Mouse (Mus musculus) lung, embryonic 16.5 days (tissue): ENCODE measurements around the gene Nmu. TPM values are rescaled to one million over a fixed set of nuclear protein-coding genes. Genes with fewer than 3 reads are reported as not detected.

Experiments
- ATAC-seq: fragments of 200-750 bp; cut with Nextera tagmentation; 2 replicates; pipeline ENCODE4 v1.8.0; 2017; ENCODE audit warnings: low read depth, mild to moderate bottlenecking, moderate library complexity
- H3K27ac ChIP-seq: fragments of 300-500 bp; sonication (generic); 2 replicates; pipeline ENCODE4 v1.5.1; 2014; ENCODE audit warnings: mild to moderate bottlenecking, control low read depth, low read length
- H3K27me3 ChIP-seq: fragments of 300-500 bp; sonication (generic); 2 replicates; pipeline ENCODE4 v1.6.1; 2014; ENCODE audit warnings: low read depth, low read length, mixed read lengths; ENCODE audit not compliant: control insufficient read depth, insufficient read depth
- H3K36me3 ChIP-seq: fragments of 300-500 bp; sonication (generic); 2 replicates; pipeline ENCODE4 v1.6.1; 2014; ENCODE audit warnings: low read length; ENCODE audit not compliant: control insufficient read depth, insufficient read depth
- H3K4me1 ChIP-seq: fragments of 300-500 bp; sonication (generic); replicated peaks from 2 replicates; pipeline ENCODE4 v1.6.1; 2014; ENCODE audit warnings: low read length, mixed read lengths; ENCODE audit not compliant: control insufficient read depth, insufficient read depth
- H3K4me2 ChIP-seq: fragments of 300-500 bp; sonication (generic); 2 replicates; pipeline ENCODE4 v1.6.1; 2014; ENCODE audit warnings: low read depth, low read length, control low read depth
- H3K4me3 ChIP-seq: fragments of 300-500 bp; sonication (generic); 2 replicates; pipeline ENCODE4 v1.5.1; 2014; ENCODE audit warnings: mild to moderate bottlenecking, low read length, control low read depth
- H3K9ac ChIP-seq: fragments of 300-500 bp; sonication (generic); 2 replicates; pipeline ENCODE4 v1.6.1; 2014; ENCODE audit warnings: low read length, control low read depth
- H3K9me3 ChIP-seq: fragments of 300-500 bp; sonication (generic); 2 replicates; pipeline ENCODE4 v1.6.1; 2016; ENCODE audit warnings: low read length; ENCODE audit not compliant: control insufficient read depth
- WGBS: fragments of 180-500 bp; shearing (Covaris S2); extraction: QIAGEN DNeasy Blood & Tissue Kit; methylation state at CpG from one replicate; pipeline ENCODE4 v1.1.7; 2014; 5-methylcytosine and 5-hydroxymethylcytosine counted together
- polyA plus RNA-seq: library from polyadenylated mRNA; unstranded; fragments of >200 nt; fragmentation: Nextera tagmentation; extraction: Ambion mirVana; gene quantifications from 2 replicates; pipeline ENCODE4 v1.2.1, GENCODE M21; 2015

Nmu gene
- polyA plus RNA-seq, 1 experiment from 2014 or later: 0.57 TPM

GRCm38 (mm10) chr5:76365406-76365805 is 1.8 kb upstream of the Nmu start:
- peak; percentile 86; the same call in 1 of the 2 replicates for ATAC-seq

GRCm38 (mm10) chr5:76360786-76361185 is 2.8 kb downstream of the Nmu start:
- no peak for ATAC-seq
- Histone ChIP-seq H3K27me3 (peaks cover 5% of the 10 kb centered on the region; the same call in 1 of the 2 replicates), H3K4me3 (no peak overlapping the region), H3K27ac (no peak overlapping the region), H3K9ac (no peak overlapping the region), H3K4me1 (peaks cover 8% of the 10 kb centered on the region), H3K4me2 (no peak overlapping the region), H3K36me3 (no peaks in the 10 kb centered on the region), H3K9me3 (no peaks in the 10 kb centered on the region)
- 62% methylated on average over 4 of the region's 4 CpGs for WGBS

More at GRCm38 (mm10) chr5:76365406-76365805, 1.8 kb upstream of the Nmu start:
- H3K9ac ChIP-seq: no peak overlapping the region
- no peak overlapping the region for H3K4me2 ChIP-seq
- WGBS: 24% methylated on average over 5 of the region's 5 CpGs
- H3K27ac ChIP-seq: no peak overlapping the region
- peaks cover 8% of the 10 kb centered on the region for H3K4me1 ChIP-seq
- H3K27me3 ChIP-seq: peaks cover 5% of the 10 kb centered on the region; the same call in 1 of the 2 replicates
- H3K36me3 ChIP-seq: no peaks in the 10 kb centered on the region
- no peak overlapping the region for H3K4me3 ChIP-seq
- H3K9me3 ChIP-seq: no peaks in the 10 kb centered on the region

GRCm38 (mm10) chr5:76360057-76360456 is 3.5 kb downstream of the Nmu start:
- H3K9ac ChIP-seq: no peak overlapping the region
- H3K27ac ChIP-seq: no peak overlapping the region
- no peaks in the 10 kb centered on the region for H3K9me3 ChIP-seq
- no peak for ATAC-seq
- WGBS: 74% methylated on average over 1 of the region's 1 CpGs
- H3K4me1 ChIP-seq: peaks cover 8% of the 10 kb centered on the region
- H3K4me3 ChIP-seq: no peak overlapping the region
- peaks cover 5% of the 10 kb centered on the region; the same call in 1 of the 2 replicates for H3K27me3 ChIP-seq
- no peaks in the 10 kb centered on the region for H3K36me3 ChIP-seq
- no peak overlapping the region for H3K4me2 ChIP-seq

- H3K9me3 ChIP-seq: no peaks in the 10 kb centered on the region
- H3K27me3 ChIP-seq: no peaks in the 10 kb centered on the region
- no peaks in the 10 kb centered on the region for H3K4me1 ChIP-seq
- no peaks in the 10 kb centered on the region for H3K36me3 ChIP-seq
- 58% methylated on average over 7 of the region's 7 CpGs for WGBS
- 0 out of 2 replicates have a peak, but pooled peaks have one; percentile 31 for ATAC-seq
- no peak overlapping the region for H3K4me3 ChIP-seq
- H3K27ac ChIP-seq: no peak overlapping the region
- no peak overlapping the region for H3K9ac ChIP-seq
- no peak overlapping the region for H3K4me2 ChIP-seq
Observed at GRCm38 (mm10) chr5:76351953-76352611, 11.5 kb downstream of the Nmu start.

GRCm38 (mm10) chr5:76351537-76351936 is 12.1 kb downstream of the Nmu start:
- 48% methylated on average over 5 of the region's 5 CpGs for WGBS
- Histone ChIP-seq H3K4me2 (no peak overlapping the region), H3K9me3 (no peaks in the 10 kb centered on the region), H3K9ac (no peak overlapping the region), H3K4me3 (no peak overlapping the region), H3K36me3 (no peaks in the 10 kb centered on the region), H3K27me3 (no peaks in the 10 kb centered on the region), H3K27ac (no peak overlapping the region), H3K4me1 (no peaks in the 10 kb centered on the region)
- peak; percentile 70; the same call in 1 of the 2 replicates for ATAC-seq

GRCm38 (mm10) chr5:76346137-76346536 is 17.5 kb downstream of the Nmu start:
- Histone ChIP-seq H3K36me3 (no peaks in the 10 kb centered on the region), H3K4me2 (no peak overlapping the region), H3K4me1 (no peaks in the 10 kb centered on the region), H3K4me3 (no peak overlapping the region), H3K27ac (no peak overlapping the region), H3K9me3 (no peaks in the 10 kb centered on the region), H3K27me3 (no peaks in the 10 kb centered on the region), H3K9ac (no peak overlapping the region)
- ATAC-seq: no peak
- 64% methylated on average over 2 of the region's 2 CpGs for WGBS

- H3K4me1 ChIP-seq: no peaks in the 10 kb centered on the region
- no peaks in the 10 kb centered on the region for H3K36me3 ChIP-seq
- H3K4me3 ChIP-seq: no peak overlapping the region
- WGBS: 23% methylated on average over 2 of the region's 2 CpGs
- no peak for ATAC-seq
- no peak overlapping the region for H3K4me2 ChIP-seq
- H3K27me3 ChIP-seq: no peaks in the 10 kb centered on the region
- H3K9ac ChIP-seq: no peak overlapping the region
- H3K27ac ChIP-seq: no peak overlapping the region
- no peaks in the 10 kb centered on the region for H3K9me3 ChIP-seq
Observed at GRCm38 (mm10) chr5:76340931-76341330, 22.7 kb downstream of the Nmu start.

GRCm38 (mm10) chr5:76337100-76337499 is 26.5 kb downstream of the Nmu start:
- no peak overlapping the region for H3K9ac ChIP-seq
- ATAC-seq: no peak
- no peaks in the 10 kb centered on the region for H3K27me3 ChIP-seq
- H3K9me3 ChIP-seq: no peaks in the 10 kb centered on the region
- H3K4me3 ChIP-seq: no peak overlapping the region
- WGBS: 82% methylated on average over 8 of the region's 8 CpGs
- no peak overlapping the region for H3K27ac ChIP-seq
- no peaks in the 10 kb centered on the region for H3K36me3 ChIP-seq
- no peak overlapping the region for H3K4me2 ChIP-seq
- no peaks in the 10 kb centered on the region for H3K4me1 ChIP-seq

GRCm38 (mm10) chr5:76333833-76334232 is 29.8 kb downstream of the Nmu start:
- H3K27me3 ChIP-seq: no peaks in the 10 kb centered on the region
- no peaks in the 10 kb centered on the region for H3K36me3 ChIP-seq
- ATAC-seq: no peak
- H3K4me1 ChIP-seq: no peaks in the 10 kb centered on the region
- H3K4me3 ChIP-seq: no peak overlapping the region
- H3K9ac ChIP-seq: no peak overlapping the region
- no peak overlapping the region for H3K27ac ChIP-seq
- H3K4me2 ChIP-seq: no peak overlapping the region
- no peaks in the 10 kb centered on the region for H3K9me3 ChIP-seq
- WGBS: 86% methylated on average over 4 of the region's 4 CpGs
